Mouse (Mus musculus): ENCODE results near the gene Gm11020.
A peak's percentile ranks its signal among the peaks of the same experiment; 100 is the strongest.
"Not testable (repeated sequence)": the region's sequence is repeated elsewhere in the genome, so short reads cannot be mapped to it uniquely, and the experiment has no call there.

Gm11020 gene

GRCm38 (mm10) chr8:104321267-104321666 lies at the start of gene Gm11020:
Gene Gm11020 (plus strand): TSS chr8:104321567.
- DNase-seq, result not testable (repeated sequence)

GRCm38 (mm10) chr8:104293081-104293480 lies 28.3 kb upstream of the Gm11020 start, which contains the start of gene Cmtm2a:
Gene Cmtm2a (minus strand): TSS chr8:104293181.
- not testable (repeated sequence) for DNase-seq

DNA sequence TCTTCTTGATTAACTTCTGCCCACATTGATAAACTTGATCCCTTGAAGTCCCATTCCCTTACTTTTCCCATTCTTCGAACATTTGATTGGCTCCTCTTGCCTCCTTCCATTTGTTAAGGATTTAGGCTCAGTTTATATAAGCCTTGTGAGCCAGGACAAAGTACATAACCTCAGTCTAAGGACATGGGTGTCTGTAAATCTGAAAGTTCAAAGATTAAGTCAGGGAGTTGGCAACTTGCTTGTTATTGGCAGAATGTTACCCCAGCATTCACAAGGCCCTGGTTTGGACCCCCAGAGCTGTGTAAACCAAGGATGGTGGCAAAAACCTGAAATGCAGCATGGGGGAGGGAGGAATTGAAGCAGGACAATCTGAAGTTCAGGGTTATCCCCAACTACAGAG lies 27.0 kb upstream of the Gm11020 start:
- peak; percentile 13 to 26 for DNase-seq

DNA sequence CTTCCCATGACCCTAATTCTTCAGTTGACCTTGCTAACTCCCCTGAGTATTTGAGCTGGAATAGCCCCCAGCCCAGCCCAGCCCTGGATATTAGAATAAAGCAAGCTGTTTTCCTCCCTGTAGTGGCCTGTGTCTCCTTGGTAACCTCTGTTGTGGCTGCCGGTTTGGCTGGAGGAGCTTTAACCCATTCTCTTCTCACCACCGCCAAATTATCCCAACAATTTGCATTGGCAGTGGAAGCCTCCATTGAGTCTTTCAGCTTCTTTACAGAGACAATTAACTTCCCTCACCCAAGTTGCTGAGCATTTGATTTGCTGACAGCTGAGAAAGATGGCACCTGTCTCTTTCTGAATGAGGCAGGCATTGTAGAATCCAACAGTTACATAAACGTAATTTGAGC lies 19.8 kb upstream of the Gm11020 start:
- DNase-seq, result not testable (repeated sequence)

DNA sequence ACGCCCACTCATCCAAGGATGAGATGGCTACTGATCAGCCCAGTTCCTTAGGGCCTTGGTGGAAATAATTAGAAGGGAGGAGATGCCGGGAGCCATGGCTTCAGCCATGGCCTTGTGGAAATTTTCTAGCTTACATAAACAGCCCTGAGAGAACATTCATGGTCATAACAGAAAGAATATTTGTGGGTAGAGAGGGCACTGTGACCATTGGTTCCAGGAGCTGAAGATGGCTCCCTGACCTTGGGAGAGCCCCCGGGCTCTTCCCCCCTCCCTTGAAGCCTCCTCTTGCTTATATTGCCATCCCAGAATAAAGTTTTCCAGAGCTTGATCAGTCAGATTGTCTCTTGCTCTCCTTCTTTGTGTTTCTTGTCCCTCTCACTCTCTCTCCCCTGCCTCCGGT lies 18.8 kb upstream of the Gm11020 start:
- not testable (repeated sequence) for DNase-seq

DNA sequence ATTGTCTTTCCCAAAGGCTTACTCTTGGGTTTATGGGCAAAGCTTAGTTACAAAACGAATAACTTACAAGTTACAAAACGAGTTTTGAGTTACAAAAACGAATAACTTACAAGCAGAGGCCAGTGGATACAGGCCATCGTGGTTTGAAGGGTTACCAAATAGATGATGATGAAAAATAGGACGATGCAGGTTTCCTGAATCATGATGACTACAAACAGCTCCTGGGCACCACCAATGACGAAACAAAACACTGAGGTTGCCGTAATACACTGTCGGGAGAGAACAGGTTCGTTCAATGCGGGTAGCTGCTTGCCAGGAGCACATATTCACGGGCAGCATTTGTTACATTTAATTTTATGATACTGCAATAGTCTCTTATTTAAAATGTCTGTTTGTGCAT lies 16.4 kb upstream of the Gm11020 start:
- DNase-seq, result no peak

- DNase-seq, result not testable (repeated sequence)
These were observed 13.0 kb upstream of the Gm11020 start for GRCm38 (mm10) chr8:104308341-104308740.

DNA sequence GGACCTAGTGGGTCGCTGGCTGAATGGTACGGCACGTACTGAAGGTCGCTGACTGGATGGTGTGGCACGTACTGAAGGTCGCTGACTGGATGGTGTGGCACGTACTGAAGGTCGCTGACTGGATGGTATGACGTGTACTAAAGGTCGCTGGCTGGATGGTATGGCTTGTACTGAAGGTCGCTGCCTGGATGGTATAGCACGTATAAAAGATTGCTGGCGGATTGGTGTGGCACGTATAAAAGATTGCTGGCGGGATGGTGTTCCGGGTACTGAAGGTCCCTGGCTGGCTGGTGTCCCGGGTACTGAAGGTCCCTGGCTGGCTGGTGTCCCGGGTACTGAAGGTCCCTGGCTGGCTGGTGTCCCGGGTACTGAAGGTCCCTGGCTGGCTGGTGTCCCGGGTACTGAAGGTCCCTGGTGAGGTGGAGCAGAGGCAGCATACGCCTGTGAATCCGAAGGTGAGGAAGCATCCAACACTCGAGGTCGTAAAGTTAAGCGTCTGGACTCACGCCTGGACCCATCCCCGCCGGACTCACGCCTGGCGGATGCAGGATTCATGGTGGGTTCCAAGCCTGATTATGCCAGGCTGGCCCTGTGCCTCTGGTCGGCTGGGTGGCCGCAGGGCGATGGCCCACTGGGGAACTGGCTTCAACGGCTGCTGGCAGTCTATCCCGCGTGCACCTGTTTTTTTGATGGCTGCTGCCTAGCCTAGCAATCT lies 11.8 kb upstream of the Gm11020 start, which contains the start of the genes Gm45711 and Cmtm1:
Gene Gm45711, minus strand, starts transcription at position 641 of the 715 bp plus-strand sequence.
Gene Cmtm1, minus strand, starts transcription at position 705 of the 715 bp plus-strand sequence.
- DNase-seq, result not testable (repeated sequence)

DNA sequence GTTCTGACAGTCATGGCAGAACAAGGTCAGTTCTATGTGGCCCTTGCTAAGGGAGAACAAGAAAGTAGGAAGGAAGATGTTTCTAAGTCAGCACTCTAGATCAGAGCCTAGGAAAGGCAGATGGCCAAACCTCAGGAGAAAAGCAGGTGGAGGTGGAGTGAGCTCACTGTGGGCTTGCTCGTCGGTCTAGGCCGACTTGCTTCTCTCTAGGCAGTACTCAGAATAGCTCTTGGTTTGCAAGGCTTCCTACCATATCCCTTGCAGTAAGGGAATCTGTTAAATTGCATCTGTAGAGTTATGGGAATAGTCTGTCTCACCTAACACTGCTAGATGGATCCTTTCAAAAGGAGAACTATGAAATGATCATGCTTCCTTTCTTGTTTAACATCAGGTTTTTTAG lies 9.3 kb upstream of the Gm11020 start:
- DNase-seq, result not testable (repeated sequence)

- DNase-seq, result peak; percentile 24 to 44
These were observed 8.1 kb upstream of the Gm11020 start for GRCm38 (mm10) chr8:104313311-104313710.

DNA sequence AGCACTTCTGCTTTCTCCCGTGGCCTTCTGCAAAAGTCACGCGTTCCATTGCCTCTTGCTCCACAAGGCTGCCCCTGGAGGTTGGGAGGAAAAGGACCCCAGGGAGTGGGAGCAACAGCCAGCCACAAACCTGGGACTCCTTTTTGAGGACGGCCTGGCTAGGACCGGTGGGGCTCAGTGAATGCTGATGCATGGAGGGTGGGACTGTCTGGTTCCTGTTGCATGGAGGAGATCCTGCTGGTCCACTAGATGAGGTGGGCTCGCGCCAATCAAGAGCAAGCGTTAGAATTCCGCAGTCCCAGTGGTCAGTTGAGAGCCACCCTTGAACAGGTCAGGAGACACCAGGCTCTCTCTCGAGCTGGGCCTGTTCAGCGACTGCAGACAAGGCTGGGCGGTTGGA lies 563 bp downstream of the Gm11020 start, which contains the start of gene Cmtm2b:
Gene Cmtm2b, plus strand, starts transcription at position 301 of the 400 bp plus-strand sequence.
- DNase-seq, result not testable (repeated sequence)

DNA sequence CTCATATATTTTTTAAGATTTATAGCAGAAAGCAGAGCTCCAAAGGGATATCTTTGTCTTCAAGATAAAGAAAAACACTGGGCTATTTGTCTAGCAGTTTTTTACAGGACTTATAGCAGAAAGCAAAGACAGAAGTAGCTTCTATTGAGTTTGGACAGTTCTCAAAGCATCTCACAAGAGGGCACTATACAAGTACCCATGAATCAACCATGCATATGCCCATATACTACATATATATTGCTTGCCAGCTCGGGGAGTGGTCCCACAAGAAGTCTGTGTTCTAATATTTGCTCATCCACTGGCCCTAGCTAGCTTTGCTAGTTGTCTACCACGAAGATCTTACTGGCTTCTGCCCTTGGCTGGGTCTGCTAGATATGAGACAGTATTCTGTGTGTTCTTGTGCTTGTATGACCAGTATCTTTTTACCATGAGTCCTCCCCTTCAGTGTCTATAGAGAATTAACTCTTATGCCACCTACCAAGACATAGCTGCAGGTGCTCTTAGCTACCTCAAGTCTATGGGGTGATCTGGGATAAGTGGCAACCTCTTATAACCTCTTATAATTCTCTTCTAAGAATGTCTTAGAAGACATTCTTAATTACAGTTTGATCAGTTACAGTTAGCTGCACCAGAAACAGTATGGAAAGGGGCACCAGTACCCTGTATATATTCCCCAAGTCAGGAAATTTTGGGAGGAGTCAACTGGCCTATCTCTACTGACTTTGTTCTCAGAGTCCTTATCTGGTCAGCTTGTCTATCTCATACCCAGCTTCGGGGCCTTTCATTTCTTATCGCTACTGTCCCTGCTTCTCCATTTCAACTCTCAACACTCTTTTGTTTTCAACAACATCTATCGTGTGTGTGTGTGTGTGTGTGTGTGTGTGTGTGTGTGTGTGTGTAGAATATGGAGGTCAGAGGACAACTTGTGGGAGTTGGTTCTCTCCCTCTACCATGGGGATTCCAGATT lies 11.6 kb downstream of the Gm11020 start:
- DNase-seq, result no peak

GRCm38 (mm10) chr8:104333786-104334185 lies 12.4 kb downstream of the Gm11020 start:
- DNase-seq, result no peak

GRCm38 (mm10) chr8:104334196-104334595 lies 12.8 kb downstream of the Gm11020 start:
- DNase-seq, result no peak

DNA sequence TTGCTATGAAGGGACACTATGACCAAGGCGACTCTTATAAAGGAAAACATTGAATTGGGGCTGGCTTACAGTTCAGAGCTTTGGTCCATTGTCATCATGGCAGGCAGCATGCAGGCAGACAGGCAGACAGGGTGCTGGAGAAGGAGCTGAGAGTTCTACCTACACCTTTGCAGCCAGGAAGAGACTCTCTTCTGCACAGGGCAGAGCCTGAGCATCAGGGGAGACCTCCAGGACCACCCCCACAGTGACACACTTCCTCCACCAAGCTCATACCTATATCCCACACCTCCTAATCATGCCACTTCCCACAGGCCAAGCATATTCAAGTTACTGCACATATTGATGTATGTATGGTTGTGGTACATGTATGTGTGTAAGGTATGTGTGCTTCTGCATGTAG lies 15.4 kb downstream of the Gm11020 start:
- DNase-seq, result no peak

DNA sequence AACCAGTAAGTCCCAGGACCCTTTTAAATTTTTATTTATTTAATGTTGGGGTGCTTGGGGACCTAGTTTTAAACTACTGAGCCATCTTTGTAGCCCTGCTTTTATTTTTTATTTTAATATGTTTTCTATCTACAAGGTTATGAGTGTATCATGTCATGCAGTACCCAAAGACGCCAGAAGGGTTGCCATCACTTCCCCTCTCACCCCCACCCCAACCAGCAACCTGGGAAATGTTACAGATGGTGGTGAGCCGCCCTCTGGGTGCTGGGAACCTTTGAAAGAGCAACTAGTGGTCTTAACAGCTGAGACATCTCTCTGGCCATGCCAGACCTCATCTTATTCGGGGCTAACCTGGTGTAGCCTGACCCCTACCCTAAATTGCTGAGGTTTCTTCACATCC lies 16.5 kb downstream of the Gm11020 start:
- no peak for DNase-seq

DNA sequence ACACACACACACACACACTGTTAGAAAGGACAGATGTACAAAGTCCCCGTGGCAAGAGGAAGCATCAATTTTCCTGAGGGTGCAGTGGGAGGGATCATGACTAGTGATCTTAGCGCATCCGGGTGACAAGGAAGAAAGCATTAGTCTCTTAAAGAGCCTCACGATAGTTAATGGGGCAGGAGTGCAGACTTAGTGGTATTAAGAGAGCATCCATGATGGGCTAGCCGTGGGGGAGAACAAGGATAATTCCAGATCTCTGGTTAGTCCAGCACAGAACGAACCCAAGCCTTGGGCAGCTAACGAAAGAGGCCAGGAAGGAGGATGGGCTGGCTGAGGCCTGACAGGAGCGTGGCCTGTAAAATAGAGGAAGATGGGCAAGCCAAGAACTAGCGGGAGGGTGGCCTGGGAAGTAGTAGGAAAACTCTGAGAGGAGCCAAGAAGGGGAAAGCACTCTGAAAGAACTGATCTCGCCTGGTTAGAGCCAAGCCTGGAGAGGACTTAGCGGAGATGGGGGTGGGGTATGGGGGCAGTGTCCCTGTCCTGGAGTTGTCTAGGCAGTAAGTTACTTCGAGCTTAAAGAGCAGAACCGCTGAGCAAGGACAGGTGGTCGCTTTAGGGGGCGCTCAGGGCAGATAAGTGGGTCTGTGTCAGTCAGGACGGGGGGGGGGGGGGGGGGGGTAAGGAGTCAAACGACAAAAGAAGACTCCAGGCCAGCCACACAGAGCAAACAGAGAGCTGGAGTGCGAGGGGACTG lies 18.0 kb downstream of the Gm11020 start, which contains the start of gene Cmtm3:
Gene Cmtm3, plus strand, starts transcription at position 182 of the 754 bp plus-strand sequence.
- DNase-seq, result peak; percentile 37 to 43

GRCm38 (mm10) chr8:104339983-104340232 lies 18.5 kb downstream of the Gm11020 start:
- peak in 1 of 2 experiments; percentile 14 for DNase-seq

DNA sequence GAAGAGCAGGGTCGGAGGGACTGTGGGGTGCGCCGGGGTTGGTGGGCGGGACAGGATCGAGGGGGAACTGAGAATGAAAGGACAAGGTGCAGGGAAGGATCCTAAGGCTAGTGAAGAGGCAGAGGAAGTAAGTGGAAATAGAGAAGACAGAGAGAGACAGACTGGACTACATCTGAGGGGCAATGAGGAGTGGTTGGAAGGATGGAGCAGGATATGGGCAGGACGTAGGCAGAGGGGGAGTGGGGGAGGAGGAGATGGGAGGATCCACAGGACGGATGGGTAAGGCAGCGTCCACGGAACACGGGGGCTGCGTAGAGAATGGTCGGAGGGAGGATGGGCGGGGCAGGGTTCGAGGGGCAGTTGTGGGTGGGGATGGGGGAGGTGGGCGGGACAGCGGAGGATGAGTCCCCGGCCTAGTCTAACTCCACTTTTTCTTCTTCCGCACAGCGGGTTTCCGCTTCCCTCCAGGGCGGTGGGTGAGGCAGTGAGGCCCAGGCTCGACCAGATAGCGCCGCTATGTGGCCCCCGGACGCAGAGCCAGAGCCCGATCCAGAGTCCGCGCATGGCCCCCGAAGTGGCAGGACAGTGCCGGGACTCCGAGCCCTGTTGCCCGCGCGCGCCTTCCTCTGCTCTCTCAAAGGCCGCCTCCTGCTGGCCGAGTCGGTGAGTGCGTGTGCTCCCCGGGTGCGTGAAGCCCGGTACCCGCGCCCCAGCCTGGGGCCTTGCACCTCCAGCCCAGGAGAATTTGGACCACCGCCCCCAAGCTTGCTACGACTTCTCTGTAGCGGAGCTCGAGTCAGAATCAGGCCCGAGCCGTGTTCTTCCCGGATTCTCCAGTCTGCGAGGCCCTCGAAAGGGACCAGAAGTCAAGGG lies 19.1 kb downstream of the Gm11020 start:
- DNase-seq, result peak; percentile 72 to 84

- peak; percentile 75 to 79 for DNase-seq
These were observed 19.8 kb downstream of the Gm11020 start for GRCm38 (mm10) chr8:104341106-104341561.

GRCm38 (mm10) chr8:104341678-104342077 lies 20.3 kb downstream of the Gm11020 start:
- no peak for DNase-seq

All from kidney, postnatal 36 days (tissue).